Mouse (Mus musculus) limb, embryonic 15.5 days (tissue): ENCODE measurements at regions not wholly inside any gene's neighbourhood (a gene's known extent, or its start where the extent isn't known, plus 50 kb on each side); places are given as distances from the start of the nearest gene placed in this dataset.

ENCODE experiments used
- ATAC-seq: fragments of 200-750 bp; cut with Nextera tagmentation; 2 replicates; pipeline ENCODE4 v1.8.0; 2017; ENCODE audit warnings: low read depth, moderate TSS enrichment; ENCODE audit not compliant: insufficient number of reproducible peaks, low FRiP score, low TSS enrichment
- H3K27ac ChIP-seq: fragments of 300-500 bp; sonication (generic); 2 replicates; pipeline ENCODE4 v1.5.1; 2015; ENCODE audit warnings: moderate library complexity, mild to moderate bottlenecking, inconsistent platforms
- H3K27me3 ChIP-seq: fragments of 300-500 bp; sonication (generic); 2 replicates; pipeline ENCODE4 v1.6.1; 2015; ENCODE audit warnings: inconsistent platforms
- H3K36me3 ChIP-seq: fragments of 300-500 bp; sonication (generic); 2 replicates; pipeline ENCODE4 v1.6.1; 2015; ENCODE audit warnings: inconsistent platforms
- H3K4me1 ChIP-seq: fragments of 300-500 bp; sonication (generic); 2 replicates; pipeline ENCODE4 v1.6.1; 2015; ENCODE audit warnings: inconsistent platforms
- H3K4me2 ChIP-seq: fragments of 300-500 bp; sonication (generic); 2 replicates; pipeline ENCODE4 v1.6.1; 2015; ENCODE audit warnings: mild to moderate bottlenecking, inconsistent platforms
- H3K4me3 ChIP-seq: fragments of 300-500 bp; sonication (generic); 2 replicates; pipeline ENCODE4 v1.5.1; 2015; ENCODE audit warnings: mild to moderate bottlenecking, inconsistent platforms
- H3K9ac ChIP-seq: fragments of 300-500 bp; sonication (generic); 2 replicates; pipeline ENCODE4 v1.6.1; 2015; ENCODE audit warnings: inconsistent platforms
- H3K9me3 ChIP-seq: fragments of 300-500 bp; sonication (generic); 2 replicates; pipeline ENCODE4 v1.6.1; 2016; ENCODE audit warnings: inconsistent platforms
- WGBS: fragments of 180-500 bp; shearing (Covaris S2); methylation state at CpG from one replicate; pipeline ENCODE4 v1.1.7; 2015; 5-methylcytosine and 5-hydroxymethylcytosine counted together

DNA sequence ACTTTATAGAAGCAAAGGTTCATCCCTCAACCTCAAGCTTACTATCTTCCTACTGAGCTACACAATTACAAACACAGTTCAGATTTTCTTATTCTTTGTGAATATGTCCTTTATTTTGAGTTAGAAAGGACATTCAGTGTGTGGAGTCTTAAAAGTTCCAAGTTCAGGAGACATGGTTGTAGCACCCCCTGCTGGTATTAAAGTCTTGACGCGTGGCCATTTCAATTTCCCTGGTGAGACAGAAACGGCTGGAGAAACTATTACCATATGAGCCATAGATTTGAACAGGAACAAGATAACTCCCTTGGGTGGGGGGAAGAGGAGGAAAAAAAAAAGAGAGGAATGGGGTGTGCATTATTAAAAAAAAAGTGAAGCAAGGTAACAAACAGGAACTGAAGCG, 336.6 kb downstream of the Plod2 start:
- 27% methylated on average over 4 of the region's 4 CpGs for WGBS
- ATAC-seq: no peak
- no peaks in the 10 kb centered on the region for H3K27me3 ChIP-seq
- no peak overlapping the region for H3K27ac ChIP-seq
- H3K4me2 ChIP-seq: no peak overlapping the region
- no peaks in the 10 kb centered on the region for H3K36me3 ChIP-seq
- no peak overlapping the region for H3K9ac ChIP-seq
- no peaks in the 10 kb centered on the region for H3K9me3 ChIP-seq
- no peaks in the 10 kb centered on the region for H3K4me1 ChIP-seq
- H3K4me3 ChIP-seq: no peak overlapping the region

DNA sequence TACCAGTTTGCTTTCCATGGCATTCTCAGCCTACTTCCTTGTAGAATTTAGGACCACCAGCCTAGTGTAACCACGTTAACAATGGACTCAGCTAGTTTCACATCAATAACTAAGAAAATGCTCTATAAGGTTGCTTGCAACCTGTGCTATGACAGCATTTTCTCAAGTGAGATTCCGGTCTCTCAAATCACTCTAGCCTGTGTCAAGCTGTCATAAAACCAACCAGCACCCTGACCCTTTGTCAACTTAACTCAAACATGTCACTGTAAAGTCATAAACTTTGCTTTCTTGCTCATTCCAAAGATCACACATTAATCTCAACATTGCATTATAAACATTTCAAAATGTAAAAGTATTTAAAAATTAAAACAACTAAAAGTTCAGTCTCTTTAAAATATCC, 337.8 kb downstream of the Plod2 start:
- no peak for ATAC-seq
- H3K4me2 ChIP-seq: no peak overlapping the region
- H3K9ac ChIP-seq: no peak overlapping the region
- no peaks in the 10 kb centered on the region for H3K9me3 ChIP-seq
- H3K27ac ChIP-seq: no peak overlapping the region
- no peaks in the 10 kb centered on the region for H3K36me3 ChIP-seq
- 76% methylated on average over 2 of the region's 2 CpGs for WGBS
- no peaks in the 10 kb centered on the region for H3K4me1 ChIP-seq
- H3K4me3 ChIP-seq: no peak overlapping the region
- H3K27me3 ChIP-seq: no peaks in the 10 kb centered on the region

DNA sequence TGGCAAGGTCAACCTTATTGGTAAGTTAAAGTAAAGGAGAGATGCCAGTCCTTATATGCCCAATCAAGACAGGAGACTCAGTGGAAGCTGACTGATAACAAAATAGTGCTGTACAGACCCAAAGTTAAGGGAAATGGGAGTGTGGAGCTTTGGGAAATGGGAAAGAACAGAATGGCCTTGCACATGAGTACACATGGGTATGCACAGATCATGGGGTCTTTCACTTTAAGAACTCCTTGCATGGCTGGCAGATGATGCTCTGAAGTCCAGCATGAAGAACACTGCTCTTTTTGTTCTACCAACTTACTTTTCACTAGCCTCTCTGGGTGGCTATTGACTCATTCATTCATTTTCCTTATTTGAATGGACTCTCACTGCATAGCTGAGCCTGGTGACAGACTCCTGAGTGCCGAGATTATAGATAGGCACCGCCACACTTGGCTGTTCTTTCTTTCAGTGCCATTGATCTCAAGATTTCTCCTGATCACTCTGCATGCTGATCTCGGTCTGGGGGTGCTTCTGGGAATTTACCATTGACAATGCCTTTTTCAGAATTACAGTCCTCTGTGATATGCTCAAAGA, 340.3 kb downstream of the Plod2 start:
- ATAC-seq: no peak
- 73% methylated on average over 3 of the region's 3 CpGs for WGBS
- Histone ChIP-seq H3K4me1 (no peaks in the 10 kb centered on the region), H3K4me3 (no peak overlapping the region), H3K36me3 (no peaks in the 10 kb centered on the region), H3K9me3 (no peaks in the 10 kb centered on the region), H3K9ac (no peak overlapping the region), H3K4me2 (no peak overlapping the region), H3K27ac (no peak overlapping the region), H3K27me3 (no peaks in the 10 kb centered on the region)

DNA sequence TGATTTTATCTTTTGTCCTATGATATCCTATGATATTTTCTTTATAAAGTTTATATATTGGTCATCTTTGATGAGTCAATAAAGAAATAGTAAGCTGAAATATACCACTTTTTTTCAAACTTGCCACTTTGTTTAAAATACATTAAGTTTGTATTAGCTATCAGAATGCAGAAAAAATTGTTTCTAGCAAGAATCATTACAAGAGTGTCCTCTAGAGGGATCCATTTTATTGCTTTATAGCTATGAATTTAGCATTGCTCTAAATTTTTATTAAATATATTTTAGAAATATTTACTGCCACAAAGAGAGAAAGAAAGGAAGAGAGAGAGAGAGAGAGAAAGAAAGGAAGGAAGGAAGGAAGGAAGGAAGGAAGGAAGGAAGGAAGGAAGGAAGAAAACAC, 348.0 kb downstream of the Plod2 start:
- no peaks in the 10 kb centered on the region for H3K27me3 ChIP-seq
- H3K27ac ChIP-seq: no peak overlapping the region
- H3K4me1 ChIP-seq: no peaks in the 10 kb centered on the region
- H3K9ac ChIP-seq: no peak overlapping the region
- ATAC-seq: no peak
- H3K36me3 ChIP-seq: no peaks in the 10 kb centered on the region
- no peaks in the 10 kb centered on the region for H3K9me3 ChIP-seq
- H3K4me2 ChIP-seq: no peak overlapping the region
- H3K4me3 ChIP-seq: no peak overlapping the region

DNA sequence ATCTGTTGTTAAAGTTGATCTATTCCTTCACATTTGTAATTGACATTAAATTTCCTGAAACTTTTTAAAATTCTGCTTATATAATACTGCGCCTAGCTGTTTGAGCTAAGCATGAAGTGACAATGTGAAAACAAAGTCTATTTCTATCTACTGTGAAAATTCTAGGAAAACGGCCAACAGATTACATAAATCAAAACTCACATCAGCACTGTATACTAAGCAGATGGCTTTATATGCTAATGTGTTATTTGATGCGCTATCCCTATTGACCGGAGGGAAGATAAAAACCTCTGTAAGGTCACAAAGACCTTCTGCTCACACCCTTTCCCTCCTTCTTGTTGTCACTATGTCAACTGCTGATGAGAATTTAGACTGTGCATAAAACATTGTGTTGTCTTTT, 357.7 kb downstream of the Plod2 start:
- no peaks in the 10 kb centered on the region for H3K27me3 ChIP-seq
- H3K4me1 ChIP-seq: no peaks in the 10 kb centered on the region
- no peak overlapping the region for H3K4me2 ChIP-seq
- no peak overlapping the region for H3K4me3 ChIP-seq
- 87% methylated on average over 4 of the region's 4 CpGs for WGBS
- no peaks in the 10 kb centered on the region for H3K36me3 ChIP-seq
- no peaks in the 10 kb centered on the region for H3K9me3 ChIP-seq
- no peak overlapping the region for H3K9ac ChIP-seq
- ATAC-seq: no peak
- H3K27ac ChIP-seq: no peak overlapping the region

DNA sequence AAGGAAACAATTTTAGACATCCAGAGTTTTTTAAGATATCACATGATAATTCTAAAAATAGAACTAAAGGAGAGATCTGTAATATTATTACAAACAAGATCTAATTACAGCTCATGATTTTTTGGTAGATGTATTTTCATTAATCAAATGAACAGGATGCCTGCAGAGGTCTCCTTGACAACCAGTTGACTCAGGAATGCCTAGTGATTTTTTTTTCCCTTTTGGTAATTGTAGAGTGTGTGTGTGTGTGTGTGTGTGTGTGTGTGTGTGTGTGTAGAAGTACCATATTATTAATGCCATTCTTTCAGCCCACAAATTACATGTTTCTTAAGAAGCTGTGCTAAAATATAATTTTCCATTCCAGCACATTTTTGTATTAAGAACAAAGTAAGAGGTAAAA, 365.1 kb downstream of the Plod2 start:
- no peak overlapping the region for H3K27ac ChIP-seq
- ATAC-seq: no peak
- no peak overlapping the region for H3K4me2 ChIP-seq
- H3K27me3 ChIP-seq: no peaks in the 10 kb centered on the region
- H3K4me3 ChIP-seq: no peak overlapping the region
- H3K9ac ChIP-seq: no peak overlapping the region
- H3K36me3 ChIP-seq: no peaks in the 10 kb centered on the region
- H3K9me3 ChIP-seq: no peaks in the 10 kb centered on the region
- H3K4me1 ChIP-seq: no peaks in the 10 kb centered on the region

DNA sequence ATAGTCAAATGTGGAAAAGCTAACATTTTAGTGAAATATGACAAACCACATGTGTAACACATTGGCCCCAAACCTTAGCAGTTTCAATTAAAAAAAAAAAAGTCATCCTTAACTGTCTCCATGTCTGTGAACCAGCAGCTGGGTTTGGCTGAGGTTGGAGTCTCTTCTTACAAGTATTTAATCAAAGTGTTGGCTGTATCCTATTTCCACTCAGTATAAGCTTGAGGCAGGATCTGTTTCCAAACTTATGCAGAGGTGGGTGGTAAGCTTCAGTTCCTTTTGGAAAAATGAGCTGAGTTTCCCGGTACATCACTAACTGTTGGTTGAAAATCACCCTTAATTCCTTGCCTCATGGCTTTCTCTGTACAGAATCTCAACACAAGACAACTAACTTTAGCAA, 377.4 kb downstream of the Plod2 start:
- Histone ChIP-seq H3K27me3 (no peaks in the 10 kb centered on the region), H3K4me3 (no peak overlapping the region), H3K4me2 (no peak overlapping the region), H3K36me3 (no peaks in the 10 kb centered on the region), H3K9me3 (no peaks in the 10 kb centered on the region), H3K9ac (no peak overlapping the region), H3K4me1 (no peaks in the 10 kb centered on the region), H3K27ac (no peak overlapping the region)
- no peak for ATAC-seq
- 45% methylated on average over 1 of the region's 1 CpGs for WGBS

DNA sequence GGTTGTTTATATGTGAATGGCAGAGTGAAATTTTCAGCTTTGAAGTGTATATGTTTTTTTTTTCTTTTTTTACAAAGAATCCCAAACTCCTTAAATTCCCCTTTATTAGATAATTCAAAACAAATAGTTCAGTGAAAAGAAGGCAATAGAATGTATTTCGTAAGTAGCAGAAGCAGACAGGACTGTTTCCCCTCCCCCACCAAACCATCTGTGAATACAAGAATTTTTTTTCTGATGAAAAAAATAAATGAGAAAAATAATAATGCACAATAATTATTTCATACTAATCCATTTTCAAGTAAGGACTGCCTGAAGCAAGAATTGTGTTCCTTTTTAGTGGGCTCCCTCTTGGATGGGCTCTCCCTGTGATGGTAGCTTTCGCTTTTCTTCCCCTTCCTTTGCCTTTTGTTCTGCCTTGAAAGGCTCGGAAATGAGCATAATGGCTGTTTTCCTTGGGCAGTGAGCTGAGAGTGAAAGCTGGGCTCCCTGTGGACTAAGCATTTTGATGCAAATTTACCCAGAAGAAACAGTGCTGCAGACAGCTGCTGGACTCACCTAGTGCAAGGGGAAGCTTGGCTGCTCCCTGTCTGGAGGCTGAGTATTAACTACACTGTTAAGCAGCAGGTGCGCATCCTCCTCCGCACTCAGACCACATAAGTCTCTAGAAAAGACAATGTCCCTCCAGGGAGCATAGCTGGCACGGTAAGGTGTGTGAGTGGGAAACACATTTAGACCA, 388.4 kb downstream of the Plod2 start:
- H3K4me3 ChIP-seq: no peak overlapping the region
- H3K4me2 ChIP-seq: no peak overlapping the region
- H3K27ac ChIP-seq: no peak overlapping the region
- no peaks in the 10 kb centered on the region for H3K4me1 ChIP-seq
- no peaks in the 10 kb centered on the region for H3K9me3 ChIP-seq
- H3K27me3 ChIP-seq: no peaks in the 10 kb centered on the region
- ATAC-seq: no peak
- 55% methylated on average over 6 of the region's 6 CpGs for whole genome bisulfite sequencing
- no peak overlapping the region for H3K9ac ChIP-seq
- no peaks in the 10 kb centered on the region for H3K36me3 ChIP-seq

DNA sequence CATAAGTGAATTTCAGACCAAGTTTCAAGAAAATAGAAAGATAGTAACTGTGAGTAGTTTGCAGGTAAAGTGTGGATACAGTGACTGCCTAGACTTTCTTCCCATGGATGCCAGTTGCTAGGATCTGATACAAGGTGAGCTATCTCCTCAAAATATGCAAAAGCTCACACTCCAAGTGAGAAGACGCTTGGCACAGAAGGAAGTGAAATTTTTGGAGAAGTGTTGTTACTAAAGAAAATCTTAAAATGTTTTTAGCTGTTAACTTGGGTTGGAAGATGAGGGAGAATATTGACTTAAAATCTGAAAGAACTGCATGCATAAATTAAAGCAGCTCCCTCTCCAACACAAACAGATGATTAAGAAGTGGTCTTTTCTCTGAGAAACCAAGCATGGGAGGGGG, 395.8 kb downstream of the Plod2 start:
- Histone ChIP-seq H3K4me3 (no peak overlapping the region), H3K4me2 (no peak overlapping the region), H3K27ac (no peak overlapping the region), H3K9me3 (no peaks in the 10 kb centered on the region), H3K9ac (no peak overlapping the region), H3K36me3 (no peaks in the 10 kb centered on the region), H3K4me1 (no peaks in the 10 kb centered on the region), H3K27me3 (no peaks in the 10 kb centered on the region)
- ATAC-seq: no peak
- WGBS: 89% methylated on average over 1 of the region's 1 CpGs

DNA sequence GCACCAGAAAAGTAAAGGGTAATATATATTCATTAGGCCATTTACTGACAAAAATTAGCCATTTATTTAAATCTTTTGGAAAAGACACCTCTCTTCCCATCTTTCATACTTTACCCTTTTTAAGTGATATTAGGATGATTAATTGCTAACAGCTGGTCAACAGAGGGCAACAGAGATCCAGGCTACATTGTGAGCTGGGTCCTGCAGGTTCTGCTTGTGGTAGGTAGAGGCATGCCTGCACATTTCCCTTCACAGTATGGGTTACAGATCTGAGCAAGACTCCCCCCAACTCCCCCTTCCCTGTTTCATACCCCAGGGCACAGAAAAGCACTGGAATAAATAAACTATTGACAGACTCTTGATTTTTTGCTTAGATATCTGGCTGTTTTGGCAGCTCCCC, 408.1 kb downstream of the Plod2 start:
- H3K9ac ChIP-seq: no peak overlapping the region
- no peaks in the 10 kb centered on the region for H3K4me1 ChIP-seq
- no peak for ATAC-seq
- no peaks in the 10 kb centered on the region for H3K27me3 ChIP-seq
- no peak overlapping the region for H3K4me3 ChIP-seq
- H3K36me3 ChIP-seq: no peaks in the 10 kb centered on the region
- H3K4me2 ChIP-seq: no peak overlapping the region
- H3K9me3 ChIP-seq: no peaks in the 10 kb centered on the region
- H3K27ac ChIP-seq: no peak overlapping the region

DNA sequence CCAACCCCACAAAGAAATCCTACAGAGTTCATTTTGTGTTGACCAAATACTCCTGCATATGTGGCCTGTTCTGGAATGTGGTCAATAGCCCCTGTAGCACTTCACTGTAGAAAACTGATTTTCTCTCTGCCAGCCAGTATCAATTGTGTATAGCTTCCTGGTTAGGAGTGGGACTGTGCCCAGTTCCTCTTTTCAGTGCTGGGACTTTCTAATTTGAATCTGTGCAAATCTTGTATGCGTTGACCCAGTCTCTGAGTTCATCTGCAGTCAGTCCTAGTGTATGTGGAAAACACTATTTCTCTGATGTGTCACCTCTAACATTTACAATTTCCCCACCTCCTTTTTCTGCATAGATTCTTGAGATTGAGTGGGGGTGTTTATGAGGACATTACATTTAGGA, 421.3 kb downstream of the Plod2 start:
- no peak overlapping the region for H3K9ac ChIP-seq
- H3K4me1 ChIP-seq: no peaks in the 10 kb centered on the region
- no peak overlapping the region for H3K4me3 ChIP-seq
- WGBS: 87% methylated on average over 1 of the region's 1 CpGs
- no peak for ATAC-seq
- H3K36me3 ChIP-seq: no peaks in the 10 kb centered on the region
- no peak overlapping the region for H3K4me2 ChIP-seq
- no peak overlapping the region for H3K27ac ChIP-seq
- no peaks in the 10 kb centered on the region for H3K27me3 ChIP-seq
- H3K9me3 ChIP-seq: no peaks in the 10 kb centered on the region

DNA sequence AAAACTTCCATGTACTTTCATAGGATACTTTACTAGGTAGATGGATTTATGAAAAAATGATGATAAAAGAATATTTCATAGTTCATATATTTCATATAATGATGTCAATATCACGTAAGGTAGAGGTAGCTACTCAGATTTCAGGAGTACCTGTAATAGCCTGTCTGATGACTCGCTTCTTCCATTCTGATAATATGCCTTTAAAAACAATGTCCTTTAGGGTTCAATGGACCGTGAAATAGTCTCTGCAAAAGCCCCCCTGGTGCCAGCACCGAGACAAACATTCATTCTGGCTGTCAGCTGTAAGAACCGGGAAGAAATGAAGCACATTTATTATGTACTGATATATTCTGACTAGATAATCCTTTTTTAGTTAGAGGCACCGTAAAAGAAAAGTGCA, 449.7 kb downstream of the Plod2 start:
- 40% methylated on average over 6 of the region's 6 CpGs for WGBS
- no peaks in the 10 kb centered on the region for H3K27me3 ChIP-seq
- H3K4me3 ChIP-seq: no peak overlapping the region
- no peak overlapping the region for H3K27ac ChIP-seq
- no peaks in the 10 kb centered on the region for H3K9me3 ChIP-seq
- no peaks in the 10 kb centered on the region for H3K36me3 ChIP-seq
- no peak for ATAC-seq
- no peaks in the 10 kb centered on the region for H3K4me1 ChIP-seq
- no peak overlapping the region for H3K9ac ChIP-seq
- no peak overlapping the region for H3K4me2 ChIP-seq

DNA sequence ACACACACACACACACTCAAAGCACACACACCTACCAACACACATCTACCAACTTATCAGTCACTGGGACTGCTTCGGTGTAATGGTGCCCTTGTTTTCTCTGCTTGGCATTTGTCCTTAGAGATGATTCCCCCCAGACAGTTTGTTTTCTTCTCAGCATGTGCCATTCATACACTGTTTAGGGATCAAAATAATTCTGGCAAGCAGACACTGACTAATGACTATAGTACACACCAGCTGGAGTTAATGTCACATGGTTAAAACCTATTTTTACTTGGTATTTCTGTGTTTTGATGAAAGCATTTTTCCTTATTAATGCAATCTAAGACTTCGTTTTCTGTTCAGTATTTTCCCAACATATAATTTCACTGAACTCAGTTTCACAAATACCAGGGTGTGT, 454.1 kb downstream of the Plod2 start:
- Histone ChIP-seq H3K4me3 (no peak overlapping the region), H3K27me3 (no peaks in the 10 kb centered on the region), H3K27ac (no peak overlapping the region), H3K4me2 (no peak overlapping the region), H3K9ac (no peak overlapping the region), H3K9me3 (no peaks in the 10 kb centered on the region), H3K36me3 (no peaks in the 10 kb centered on the region), H3K4me1 (no peaks in the 10 kb centered on the region)
- ATAC-seq: no peak
- 82% methylated on average over 2 of the region's 2 CpGs for WGBS
